Mouse (Mus musculus) forebrain, embryonic 13.5 days (tissue): ENCODE results near the gene Mmp3. TPM values are rescaled to one million over a fixed set of nuclear protein-coding genes. Genes with fewer than 3 reads are reported as not detected.
"Not testable (repeated sequence)": the region's sequence is repeated elsewhere in the genome, so short reads cannot be mapped to it uniquely, and the experiment has no call there.

Experiments
- ATAC-seq: fragments of 200-750 bp; cut with Nextera tagmentation; 2 replicates; pipeline ENCODE4 v1.8.0; 2017
- H3K27ac ChIP-seq: fragments of 300-500 bp; sonication (generic); 2 replicates; pipeline ENCODE4 v1.5.1; 2015; ENCODE audit warnings: inconsistent platforms, mild to moderate bottlenecking, moderate library complexity
- H3K27me3 ChIP-seq: fragments of 300-500 bp; sonication (generic); 2 replicates; pipeline ENCODE4 v1.6.1; 2015; ENCODE audit warnings: mild to moderate bottlenecking, inconsistent platforms
- H3K36me3 ChIP-seq: fragments of 300-500 bp; sonication (generic); 2 replicates; pipeline ENCODE4 v1.6.1; 2015; ENCODE audit warnings: mild to moderate bottlenecking, inconsistent platforms; ENCODE audit not compliant: poor library complexity, severe bottlenecking
- H3K4me1 ChIP-seq: fragments of 300-500 bp; sonication (generic); 2 replicates; pipeline ENCODE4 v1.6.1; 2015; ENCODE audit warnings: inconsistent platforms
- H3K4me2 ChIP-seq: fragments of 300-500 bp; sonication (generic); 2 replicates; pipeline ENCODE4 v1.6.1; 2015; ENCODE audit warnings: inconsistent platforms, mild to moderate bottlenecking, moderate library complexity
- H3K4me3 ChIP-seq: fragments of 300-500 bp; sonication (generic); 2 replicates; pipeline ENCODE4 v1.5.1; 2015; ENCODE audit warnings: mild to moderate bottlenecking, inconsistent platforms
- H3K9ac ChIP-seq: fragments of 300-500 bp; sonication (generic); 2 replicates; pipeline ENCODE4 v1.6.1; 2015; ENCODE audit warnings: mild to moderate bottlenecking, inconsistent platforms
- H3K9me3 ChIP-seq: fragments of 300-500 bp; sonication (generic); replicated peaks from 2 replicates; pipeline ENCODE4 v1.6.1; 2016; ENCODE audit warnings: inconsistent platforms
- WGBS: fragments of 180-500 bp; shearing (Covaris S2); methylation state at CpG from one replicate; pipeline ENCODE4 v1.1.7; 2015; 5-methylcytosine and 5-hydroxymethylcytosine counted together
- polyA plus RNA-seq: library from polyadenylated mRNA; unstranded; fragments of >200 nt; fragmentation: Nextera tagmentation; extraction: Ambion mirVana; gene quantifications from 2 replicates; pipeline ENCODE4 v1.2.1, GENCODE M21; 2015

Mmp3 gene
- polyA plus RNA-seq, result not detected in 2 replicates

DNA sequence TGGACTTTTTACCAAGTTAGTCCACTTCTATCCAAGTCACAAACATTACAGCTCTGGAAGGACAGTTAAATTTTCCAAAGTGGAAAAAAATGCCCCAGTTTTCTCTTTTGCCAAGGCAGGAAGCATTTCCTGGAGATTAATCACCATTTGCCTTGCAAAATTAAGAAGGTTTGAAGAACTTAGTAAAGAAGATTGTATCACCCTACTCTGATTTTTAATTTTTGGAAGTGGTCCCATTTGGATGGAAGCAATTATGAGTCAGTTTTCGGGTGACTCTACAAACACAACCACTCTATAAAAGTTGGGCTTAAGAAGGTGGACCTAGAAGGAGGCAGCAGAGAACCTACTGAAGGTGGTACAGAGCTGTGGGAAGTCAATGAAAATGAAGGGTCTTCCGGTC is at the start of gene Mmp3:
Gene Mmp3, plus strand, starts transcription at position 301 of the 400 bp plus-strand sequence.
- Histone ChIP-seq H3K4me2 (no peak within 1 kb of the TSS), H3K9me3 (no peaks in the 10 kb centered on the region), H3K36me3 (no peaks in the 10 kb centered on the region), H3K27me3 (no peaks in the 10 kb centered on the region), H3K9ac (no peak within 1 kb of the TSS), H3K27ac (no peak within 1 kb of the TSS), H3K4me1 (no peaks in the 10 kb centered on the region), H3K4me3 (no peak within 1 kb of the TSS)
- no peak for ATAC-seq
- 90% methylated on average over 2 of the region's 2 CpGs for WGBS

DNA sequence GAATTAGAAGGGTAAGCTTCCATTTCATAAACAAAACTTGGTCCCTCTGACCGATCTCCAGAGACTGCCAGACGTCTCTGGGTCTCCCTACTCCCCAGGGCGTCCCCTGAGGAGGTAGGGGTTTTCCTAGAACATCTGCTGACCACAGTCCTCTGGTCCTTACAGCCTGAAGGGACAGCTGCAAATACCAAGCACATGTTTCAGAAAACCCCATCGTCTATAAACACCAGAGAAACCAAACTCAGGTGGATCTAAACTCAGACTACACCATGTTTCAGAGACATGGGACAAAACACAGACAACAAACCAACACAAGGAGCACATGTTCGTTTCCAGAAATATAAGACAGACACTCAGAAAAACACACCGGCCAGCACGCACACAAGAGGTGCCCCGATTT is 49.1 kb upstream of the Mmp3 start:
- H3K27me3 ChIP-seq, H3K9ac ChIP-seq, ATAC-seq, H3K36me3 ChIP-seq, H3K4me3 ChIP-seq, H3K4me2 ChIP-seq, H3K9me3 ChIP-seq, H3K4me1 ChIP-seq, H3K27ac ChIP-seq: not testable (repeated sequence)
- WGBS, result 81% methylated on average over 8 of the region's 8 CpGs

DNA sequence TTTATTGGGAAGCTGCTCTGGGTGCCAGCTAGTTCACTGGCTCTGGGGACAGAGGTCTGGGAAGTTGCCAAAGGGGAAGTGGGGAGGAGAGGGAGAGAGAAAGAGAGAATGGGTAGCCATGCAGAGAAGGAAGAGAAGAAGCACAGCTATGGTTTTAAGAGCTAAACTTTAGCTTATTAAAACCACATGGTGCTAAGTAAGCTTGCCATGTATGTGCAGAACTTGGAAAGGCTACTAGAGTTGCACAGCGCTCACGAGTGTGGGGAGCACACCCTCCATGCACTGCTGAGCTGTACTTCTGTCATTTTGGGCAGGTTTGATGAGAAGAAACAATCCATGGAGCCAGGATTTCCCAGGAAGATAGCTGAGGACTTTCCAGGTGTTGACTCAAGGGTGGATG is 7.7 kb downstream of the Mmp3 start:
- H3K9ac ChIP-seq, result no peak overlapping the region
- no peak overlapping the region for H3K27ac ChIP-seq
- no peaks in the 10 kb centered on the region for H3K9me3 ChIP-seq
- no peak overlapping the region for H3K4me3 ChIP-seq
- H3K36me3 ChIP-seq, result no peaks in the 10 kb centered on the region
- ATAC-seq, result no peak
- H3K4me1 ChIP-seq, result no peaks in the 10 kb centered on the region
- H3K4me2 ChIP-seq, result no peak overlapping the region
- H3K27me3 ChIP-seq, result no peaks in the 10 kb centered on the region
- WGBS, result 84% methylated on average over 2 of the region's 2 CpGs

DNA sequence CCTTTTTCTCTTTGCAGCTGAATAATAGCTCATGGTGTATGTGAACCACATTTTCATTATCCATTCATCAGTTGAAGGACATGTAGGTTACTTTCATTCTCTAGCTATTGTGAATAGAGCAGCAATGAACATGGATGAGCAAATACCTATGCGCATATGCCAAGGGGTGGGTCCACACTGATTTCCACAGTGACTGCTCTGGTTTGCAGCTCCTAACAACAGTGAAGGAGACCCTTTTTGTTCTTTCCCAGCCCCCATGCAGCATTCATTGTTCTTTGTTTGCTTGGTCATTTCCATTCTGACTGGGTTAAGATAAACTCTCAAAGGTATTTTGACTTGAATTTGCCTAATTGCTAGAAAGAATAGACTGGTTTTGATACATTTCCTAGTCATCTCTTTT is 24.6 kb downstream of the Mmp3 start:
- Histone ChIP-seq H3K9me3 (no peaks in the 10 kb centered on the region), H3K27ac (no peak overlapping the region), H3K9ac (no peak overlapping the region), H3K4me1 (no peaks in the 10 kb centered on the region), H3K4me2 (no peak overlapping the region), H3K36me3 (no peaks in the 10 kb centered on the region), H3K4me3 (no peak overlapping the region), H3K27me3 (no peaks in the 10 kb centered on the region)
- WGBS, result 97% methylated on average over 1 of the region's 1 CpGs
- ATAC-seq, result no peak

DNA sequence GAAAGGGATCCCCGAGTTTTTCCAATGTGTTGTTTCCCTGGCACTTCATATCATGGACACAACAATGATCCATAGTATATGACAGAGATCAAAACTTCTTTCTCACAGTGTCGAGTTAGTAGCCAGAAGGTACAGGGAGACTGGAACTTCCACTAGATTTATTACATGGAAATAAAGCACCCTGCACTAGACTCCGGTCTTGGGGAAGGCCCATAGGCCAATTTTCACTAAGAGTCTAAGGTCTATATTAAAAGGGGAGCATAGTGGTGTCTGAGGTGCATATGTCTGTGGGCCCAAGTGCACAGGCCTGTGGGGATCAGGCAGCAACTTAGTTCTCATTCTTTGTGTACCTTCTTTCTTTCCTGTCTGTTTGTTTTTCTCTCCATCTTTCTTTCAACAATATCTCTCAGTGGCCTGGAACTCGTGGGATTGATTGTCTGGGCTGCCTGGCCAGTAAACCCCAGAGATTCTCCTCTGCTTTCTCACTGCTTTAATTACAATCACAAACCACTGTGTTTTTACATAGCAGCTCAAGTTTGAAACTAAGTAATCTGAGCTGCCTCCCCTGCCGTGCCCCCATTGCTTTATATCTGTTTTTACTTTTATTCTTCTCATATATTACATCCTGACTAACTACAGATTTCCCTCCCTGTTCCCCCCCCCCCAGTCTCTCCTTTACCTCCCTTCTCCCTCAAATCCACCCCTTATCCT is 38.2 kb downstream of the Mmp3 start:
- H3K9ac ChIP-seq, result no peak overlapping the region
- H3K4me2 ChIP-seq, result no peak overlapping the region
- H3K9me3 ChIP-seq, result no peaks in the 10 kb centered on the region
- no peak overlapping the region for H3K27ac ChIP-seq
- no peaks in the 10 kb centered on the region for H3K27me3 ChIP-seq
- H3K4me1 ChIP-seq, result no peaks in the 10 kb centered on the region
- no peak overlapping the region for H3K4me3 ChIP-seq
- 81% methylated on average over 5 of the region's 5 CpGs for WGBS
- ATAC-seq, result no peak
- no peaks in the 10 kb centered on the region for H3K36me3 ChIP-seq

DNA sequence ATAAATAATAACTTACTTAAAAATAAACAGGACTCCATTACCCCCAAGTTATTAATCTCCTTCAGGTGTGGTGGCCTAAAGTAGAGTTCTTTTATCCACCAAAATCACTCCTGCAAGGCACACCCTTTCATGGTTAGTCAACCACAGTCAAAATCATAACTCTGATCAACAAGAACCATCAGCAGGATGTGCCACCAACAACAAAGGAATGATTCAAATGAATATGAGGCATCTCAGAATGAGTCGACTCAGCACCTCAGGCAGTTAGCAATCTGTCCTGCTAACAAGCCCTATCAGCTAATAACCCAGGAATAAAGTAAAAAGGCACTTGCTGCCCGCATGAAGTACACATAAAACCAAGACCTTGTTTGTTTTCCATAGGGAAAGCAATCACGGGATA is 55.5 kb downstream of the Mmp3 start:
- no peak for ATAC-seq
- H3K27me3 ChIP-seq, result no peaks in the 10 kb centered on the region
- no peak overlapping the region for H3K27ac ChIP-seq
- H3K9ac ChIP-seq, result no peak overlapping the region
- WGBS, result 88% methylated on average over 3 of the region's 3 CpGs
- H3K9me3 ChIP-seq, result no peaks in the 10 kb centered on the region
- H3K36me3 ChIP-seq, result no peaks in the 10 kb centered on the region
- H3K4me2 ChIP-seq, result no peak overlapping the region
- H3K4me1 ChIP-seq, result no peaks in the 10 kb centered on the region
- H3K4me3 ChIP-seq, result no peak overlapping the region

DNA sequence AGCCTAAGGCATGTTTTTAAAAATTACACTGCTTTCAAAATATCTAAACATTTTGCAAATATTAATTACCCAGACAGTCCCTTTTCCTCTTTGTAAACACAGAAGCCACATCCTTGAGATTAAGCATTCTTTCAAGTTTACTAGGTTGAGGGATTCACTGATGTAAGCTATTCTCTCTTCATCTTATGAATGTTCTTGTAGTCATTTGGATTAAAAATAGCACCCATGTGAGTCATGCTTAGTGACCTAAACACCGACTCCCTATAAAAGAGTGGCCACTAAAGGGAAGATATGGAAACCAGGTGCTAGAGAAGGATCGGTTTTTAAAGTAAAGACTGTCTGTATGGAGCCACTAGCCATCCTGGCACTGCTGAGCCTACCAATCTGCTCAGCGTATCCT is 56.4 kb downstream of the Mmp3 start, which contains the start of gene Mmp10:
Gene Mmp10, plus strand, starts transcription at position 302 of the 400 bp plus-strand sequence.
- WGBS, result 92% methylated on average over 3 of the region's 3 CpGs
- Histone ChIP-seq H3K9ac (no peak within 1 kb of the TSS), H3K36me3 (no peaks in the 10 kb centered on the region), H3K27me3 (no peaks in the 10 kb centered on the region), H3K4me3 (no peak within 1 kb of the TSS), H3K4me2 (no peak within 1 kb of the TSS), H3K4me1 (no peaks in the 10 kb centered on the region), H3K9me3 (no peaks in the 10 kb centered on the region), H3K27ac (no peak within 1 kb of the TSS)
- no peak for ATAC-seq

Other genes starting within 250 kb of the Mmp3 start
- gene Mmp13, start 173.3 kb upstream of the Mmp3 start, polyA plus RNA-seq, result not detected in 2 replicates
- not detected in 2 replicates for gene Mmp12, start 101.4 kb upstream of the Mmp3 start, polyA plus RNA-seq
- gene Mmp1b, start 57.8 kb upstream of the Mmp3 start, polyA plus RNA-seq, result not detected in 2 replicates
- gene Mmp10, start 56.5 kb downstream of the Mmp3 start, polyA plus RNA-seq, result not detected in 2 replicates
- not detected in 2 replicates for gene Mmp8, start 112.6 kb downstream of the Mmp3 start, polyA plus RNA-seq
- gene Mmp27, start 125.6 kb downstream of the Mmp3 start, polyA plus RNA-seq, result not detected in 2 replicates
- gene Mmp20, start 182.4 kb downstream of the Mmp3 start, polyA plus RNA-seq, result not detected in 2 replicates
- gene Mmp7, start 246.3 kb downstream of the Mmp3 start, polyA plus RNA-seq, result not detected in 2 replicates